Mouse (Mus musculus): Measurements from ENCODE around the gene Plxdc2.

Plxdc2 gene

GRCm38 (mm10) chr2:16356106-16356818 is at the start of gene Plxdc2:
Gene Plxdc2 (plus strand): TSS chr2:16356304.
- in situ Hi-C loops (cut with MboI, MseI) = loop anchor here (25.0 kb wide), 1 partner anchor 1031 kb away; no protein-coding TSS in a partner anchor

- in situ Hi-C loops (cut with MboI, MseI) = no loop called here
These were observed 45.7 kb upstream of the Plxdc2 start for GRCm38 (mm10) chr2:16310387-16310786.

GRCm38 (mm10) chr2:16312400-16313070 is 43.6 kb upstream of the Plxdc2 start:
- in situ Hi-C loops (cut with MboI, MseI) = no loop called here

GRCm38 (mm10) chr2:16335194-16335781 is 20.8 kb upstream of the Plxdc2 start:
- in situ Hi-C loops (cut with MboI, MseI) = no loop called here

- in situ Hi-C loops (cut with MboI, MseI) = no loop called here
These were observed 11.5 kb upstream of the Plxdc2 start for GRCm38 (mm10) chr2:16344564-16344963.

GRCm38 (mm10) chr2:16351106-16351505 is 5.0 kb upstream of the Plxdc2 start:
- in situ Hi-C loops (cut with MboI, MseI) = loop anchor here (25.0 kb wide), 1 partner anchor 1036 kb away; no protein-coding TSS in a partner anchor

- in situ Hi-C loops (cut with MboI, MseI) = loop anchor here (25.0 kb wide), 1 partner anchor 1032 kb away; no protein-coding TSS in a partner anchor
These were observed 446 bp upstream of the Plxdc2 start for GRCm38 (mm10) chr2:16355611-16356105.

- in situ Hi-C loops (cut with MboI, MseI) = loop anchor here (25.0 kb wide), 1 partner anchor 1030 kb away; no protein-coding TSS in a partner anchor
These were observed 1.1 kb downstream of the Plxdc2 start for GRCm38 (mm10) chr2:16356921-16357837.

- in situ Hi-C loops (cut with MboI, MseI) = loop anchor here (25.0 kb wide), 1 partner anchor 1029 kb away; no protein-coding TSS in a partner anchor
These were observed 1.8 kb downstream of the Plxdc2 start for GRCm38 (mm10) chr2:16357946-16358345.

- in situ Hi-C loops (cut with MboI, MseI) = loop anchor here (25.0 kb wide), 1 partner anchor 1028 kb away; no protein-coding TSS in a partner anchor
These were observed 3.3 kb downstream of the Plxdc2 start for GRCm38 (mm10) chr2:16359341-16359928.

GRCm38 (mm10) chr2:16364749-16365148 is 8.6 kb downstream of the Plxdc2 start:
- in situ Hi-C loops (cut with MboI, MseI) = loop anchor here (25.0 kb wide), 1 partner anchor 1023 kb away; no protein-coding TSS in a partner anchor

- in situ Hi-C loops (cut with MboI, MseI) = loop anchor here (25.0 kb wide), 1 partner anchor 1021 kb away; no protein-coding TSS in a partner anchor
These were observed 9.8 kb downstream of the Plxdc2 start for GRCm38 (mm10) chr2:16365830-16366401.

GRCm38 (mm10) chr2:16370419-16370818 is 14.3 kb downstream of the Plxdc2 start:
- in situ Hi-C loops (cut with MboI, MseI) = loop anchor here (25.0 kb wide), 1 partner anchor 1017 kb away; no protein-coding TSS in a partner anchor

GRCm38 (mm10) chr2:16374288-16374687 is 18.2 kb downstream of the Plxdc2 start:
- in situ Hi-C loops (cut with MboI, MseI) = loop anchor here (25.0 kb wide), 1 partner anchor 1013 kb away; no protein-coding TSS in a partner anchor

GRCm38 (mm10) chr2:16386206-16386605 is 30.1 kb downstream of the Plxdc2 start:
- in situ Hi-C loops (cut with MboI, MseI) = no loop called here

- in situ Hi-C loops (cut with MboI, MseI) = no loop called here
These were observed 30.6 kb downstream of the Plxdc2 start for GRCm38 (mm10) chr2:16386692-16387091.

GRCm38 (mm10) chr2:16387787-16388186 is 31.7 kb downstream of the Plxdc2 start:
- in situ Hi-C loops (cut with MboI, MseI) = no loop called here

- in situ Hi-C loops (cut with MboI, MseI) = no loop called here
These were observed 41.4 kb downstream of the Plxdc2 start for GRCm38 (mm10) chr2:16397501-16397900.

- in situ Hi-C loops (cut with MboI, MseI) = no loop called here
These were observed 41.9 kb downstream of the Plxdc2 start for GRCm38 (mm10) chr2:16398006-16398405.

- in situ Hi-C loops (cut with MboI, MseI) = no loop called here
These were observed 42.8 kb downstream of the Plxdc2 start for GRCm38 (mm10) chr2:16398896-16399295.
